Mouse (Mus musculus) CH12.LX (cell line): ENCODE measurements around the gene Rasal1. TPM values are rescaled to one million over a fixed set of nuclear protein-coding genes. Genes with fewer than 3 reads are reported as not detected.
A peak's percentile ranks its signal among the peaks of the same experiment; 100 is the strongest.

Source experiments
- DNase-seq: peaks from one replicate; pipeline ENCODE4 v3.0.0-alpha.2; 2013; ENCODE audit errors: extremely low read depth
- H3K27ac ChIP-seq: 2 replicates; pipeline ENCODE4 v1.5.1; 2012; ENCODE audit warnings: low read depth, mild to moderate bottlenecking, control low read depth, moderate library complexity; ENCODE audit not compliant: insufficient read depth
- H3K27me3 ChIP-seq: replicated peaks from 2 replicates; pipeline ENCODE3; 2012; ENCODE audit warnings: inconsistent platforms
- H3K36me3 ChIP-seq, 2 experiments: replicated peaks in 1 of 2; 2 replicates each; pipeline versions ENCODE3 to v1.6.1; 2012; ENCODE audit warnings: inconsistent platforms in 1 of 2, low read length in 1 of 2, mild to moderate bottlenecking in 1 of 2, mixed read lengths in 1 of 2, moderate library complexity in 1 of 2; ENCODE audit not compliant: control insufficient read depth in 1 of 2, insufficient read depth in 1 of 2
- H3K4me1 ChIP-seq, 2 experiments: 2 replicates each; pipeline ENCODE4 v1.6.1; 2012; ENCODE audit warnings: inconsistent platforms in 1 of 2, moderate library complexity in 1 of 2; ENCODE audit not compliant: insufficient read depth in 2 of 2, control insufficient read depth in 1 of 2
- H3K4me2 ChIP-seq: 2 replicates; pipeline ENCODE4 v1.6.1; 2012; ENCODE audit warnings: low read depth, mild to moderate bottlenecking, control low read depth; ENCODE audit not compliant: poor library complexity, insufficient read depth, severe bottlenecking
- H3K4me3 ChIP-seq, 3 experiments: fragments of 150-350 bp in 1 of 3; sonication (generic) in 1 of 3; replicated peaks in 1 of 3; 2 replicates each; pipeline versions ENCODE3 to v1.5.1; 2011 to 2012; ENCODE audit warnings: low read depth in 2 of 3, low read length in 2 of 3, mild to moderate bottlenecking in 2 of 3, moderate library complexity in 2 of 3, control low read depth in 1 of 3, improper control_type of control experiment in 1 of 3, inconsistent platforms in 1 of 3, mixed read lengths in 1 of 3; ENCODE audit not compliant: poor library complexity in 1 of 3
- H3K79me2 ChIP-seq: replicated peaks from 2 replicates; pipeline ENCODE4 v1.6.1; 2012; ENCODE audit warnings: mild to moderate bottlenecking, moderate library complexity; ENCODE audit not compliant: control insufficient read depth, poor library complexity, insufficient read depth, severe bottlenecking; ENCODE audit errors: extremely low read depth
- H3K9ac ChIP-seq: 2 replicates; pipeline ENCODE4 v1.6.1; 2012; ENCODE audit warnings: low read depth, mild to moderate bottlenecking, control low read depth, moderate library complexity; ENCODE audit not compliant: insufficient read depth
- H3K9me3 ChIP-seq: replicated peaks from 2 replicates; pipeline ENCODE3; 2012; ENCODE audit warnings: low read length, inconsistent platforms, mixed read lengths
- BHLHE40 ChIP-seq: IDR thresholded peaks from 2 replicates; pipeline ENCODE4 v1.6.1; 2011; ENCODE audit warnings: mild to moderate bottlenecking, low read depth, low read length, improper control_type of control experiment
- CHD1 ChIP-seq: IDR thresholded peaks from 2 replicates; pipeline ENCODE4 v1.6.1; 2012; ENCODE audit warnings: low read depth, low read length, improper control_type of control experiment, inconsistent platforms
- CHD2 ChIP-seq: IDR thresholded peaks from 2 replicates; pipeline ENCODE4 v1.6.1; 2011; ENCODE audit warnings: low read length, improper control_type of control experiment
- CTCF ChIP-seq, 2 experiments: IDR thresholded peaks in 1 of 2; conservative IDR thresholded peaks in 1 of 2; 2 replicates each; pipeline ENCODE4 v1.5.1; 2011 to 2012; ENCODE audit warnings: low read depth in 2 of 2, low read length in 2 of 2, improper control_type of control experiment in 1 of 2, inconsistent platforms in 1 of 2, mild to moderate bottlenecking in 1 of 2, moderate library complexity in 1 of 2
- E2F4 ChIP-seq: IDR thresholded peaks from 2 replicates; pipeline ENCODE4 v1.6.1; 2011; ENCODE audit warnings: low read depth, low read length, improper control_type of control experiment; ENCODE audit not compliant: insufficient replicate concordance
- ELF1 ChIP-seq: IDR thresholded peaks from 2 replicates; pipeline ENCODE4 v1.6.1; 2014; ENCODE audit warnings: low read depth, mild to moderate bottlenecking, inconsistent platforms, low read length, improper control_type of control experiment
- EP300 ChIP-seq: IDR thresholded peaks from 2 replicates; pipeline ENCODE4 v1.6.1; 2011; ENCODE audit warnings: low read length, improper control_type of control experiment
- ETS1 ChIP-seq: conservative IDR thresholded peaks from 2 replicates; pipeline ENCODE4 v1.6.1; 2012; ENCODE audit warnings: low read depth, mild to moderate bottlenecking, inconsistent platforms, low read length, improper control_type of control experiment, moderate library complexity
- GABPA ChIP-seq: IDR thresholded peaks from 2 replicates; pipeline ENCODE4 v1.6.1; 2012; ENCODE audit warnings: low read depth, low read length, improper control_type of control experiment, inconsistent platforms; ENCODE audit not compliant: insufficient replicate concordance
- HCFC1 ChIP-seq: IDR thresholded peaks from 2 replicates; pipeline ENCODE4 v1.6.1; 2012; ENCODE audit warnings: low read depth, mild to moderate bottlenecking, inconsistent platforms, low read length, improper control_type of control experiment
- IRF4 ChIP-seq: IDR thresholded peaks from 2 replicates; pipeline ENCODE4 v1.6.1; 2014; ENCODE audit warnings: low read depth, mild to moderate bottlenecking, inconsistent platforms, low read length, improper control_type of control experiment
- JUN ChIP-seq: IDR thresholded peaks from 2 replicates; pipeline ENCODE4 v1.6.1; 2011; ENCODE audit warnings: low read depth, mild to moderate bottlenecking, low read length, improper control_type of control experiment, moderate library complexity; ENCODE audit not compliant: insufficient read depth
- JUND ChIP-seq: conservative IDR thresholded peaks from 2 replicates; pipeline ENCODE4 v1.6.1; 2011; ENCODE audit warnings: low read depth, low read length, improper control_type of control experiment
- KAT2A ChIP-seq: IDR thresholded peaks from 2 replicates; pipeline ENCODE4 v1.6.1; 2012; ENCODE audit warnings: low read length, improper control_type of control experiment, inconsistent platforms; ENCODE audit not compliant: insufficient replicate concordance
- MAFK ChIP-seq: IDR thresholded peaks from 2 replicates; pipeline ENCODE4 v1.6.1; 2011; ENCODE audit warnings: low read length, improper control_type of control experiment; ENCODE audit not compliant: insufficient replicate concordance
- MAX ChIP-seq: IDR thresholded peaks from 2 replicates; pipeline ENCODE4 v1.6.1; 2011; ENCODE audit warnings: low read length, improper control_type of control experiment
- MAZ ChIP-seq: IDR thresholded peaks from 2 replicates; pipeline ENCODE4 v1.6.1; 2012; ENCODE audit warnings: low read depth, mild to moderate bottlenecking, inconsistent platforms, low read length, improper control_type of control experiment, moderate library complexity
- MEF2A ChIP-seq: IDR thresholded peaks from 2 replicates; pipeline ENCODE4 v1.6.1; 2014; ENCODE audit warnings: low read depth, mild to moderate bottlenecking, inconsistent platforms, low read length, improper control_type of control experiment, borderline replicate concordance
- MXI1 ChIP-seq: IDR thresholded peaks from 2 replicates; pipeline ENCODE4 v1.6.1; 2011; ENCODE audit warnings: mild to moderate bottlenecking, low read depth, low read length, improper control_type of control experiment
- MYC ChIP-seq: IDR thresholded peaks from 2 replicates; pipeline ENCODE4 v1.6.1; 2011; ENCODE audit warnings: low read depth, mild to moderate bottlenecking, improper control_type of control experiment, low read length
- NELFE ChIP-seq: IDR thresholded peaks from 2 replicates; pipeline ENCODE4 v1.6.1; 2011; ENCODE audit warnings: low read depth, low read length, improper control_type of control experiment
- NRF1 ChIP-seq: IDR thresholded peaks from 2 replicates; pipeline ENCODE4 v1.6.1; 2014; ENCODE audit warnings: low read depth, mild to moderate bottlenecking, inconsistent platforms, low read length, improper control_type of control experiment, moderate library complexity
- PAX5 ChIP-seq: IDR thresholded peaks from 2 replicates; pipeline ENCODE4 v1.6.1; 2012; ENCODE audit warnings: low read length, inconsistent platforms, mixed read lengths
- POLR2A ChIP-seq: IDR thresholded peaks from 2 replicates; pipeline ENCODE4 v1.6.1; 2011; ENCODE audit warnings: low read depth, mild to moderate bottlenecking, improper control_type of control experiment, low read length
- POLR2AphosphoS2 ChIP-seq: IDR thresholded peaks from 2 replicates; pipeline ENCODE4 v1.6.1; 2011; ENCODE audit warnings: low read depth, low read length, improper control_type of control experiment
- RAD21 ChIP-seq: IDR thresholded peaks from 2 replicates; pipeline ENCODE4 v1.6.1; 2011; ENCODE audit warnings: low read depth, mild to moderate bottlenecking, low read length, improper control_type of control experiment, moderate library complexity
- RCOR1 ChIP-seq: conservative IDR thresholded peaks from 2 replicates; pipeline ENCODE4 v1.6.1; 2012; ENCODE audit warnings: low read depth, mild to moderate bottlenecking, inconsistent platforms, low read length, improper control_type of control experiment
- SIN3A ChIP-seq: IDR thresholded peaks from 2 replicates; pipeline ENCODE4 v1.6.1; 2012; ENCODE audit warnings: low read length, improper control_type of control experiment, inconsistent platforms
- SMC3 ChIP-seq: IDR thresholded peaks from 2 replicates; pipeline ENCODE4 v1.6.1; 2011; ENCODE audit warnings: low read depth, low read length, improper control_type of control experiment
- TBP ChIP-seq: conservative IDR thresholded peaks from 2 replicates; pipeline ENCODE4 v1.6.1; 2011; ENCODE audit warnings: low read depth, low read length, improper control_type of control experiment
- TCF12 ChIP-seq: IDR thresholded peaks from 2 replicates; pipeline ENCODE4 v1.6.1; 2014; ENCODE audit warnings: low read depth, mild to moderate bottlenecking, inconsistent platforms, low read length, improper control_type of control experiment
- UBTF ChIP-seq: IDR thresholded peaks from 2 replicates; pipeline ENCODE4 v1.6.1; 2012; ENCODE audit warnings: low read depth, mild to moderate bottlenecking, inconsistent platforms, low read length, improper control_type of control experiment, moderate library complexity
- USF1 ChIP-seq: IDR thresholded peaks from 2 replicates; pipeline ENCODE4 v1.6.1; 2014; ENCODE audit warnings: low read depth, mild to moderate bottlenecking, inconsistent platforms, low read length, improper control_type of control experiment
- USF2 ChIP-seq: conservative IDR thresholded peaks from 2 replicates; pipeline ENCODE4 v1.6.1; 2011; ENCODE audit warnings: low read depth, low read length, improper control_type of control experiment
- ZC3H11A ChIP-seq: IDR thresholded peaks from 2 replicates; pipeline ENCODE4 v1.6.1; 2012; ENCODE audit warnings: low read depth, mild to moderate bottlenecking, inconsistent platforms, low read length, improper control_type of control experiment
- ZKSCAN1 ChIP-seq: IDR thresholded peaks from 2 replicates; pipeline ENCODE4 v1.6.1; 2012; ENCODE audit warnings: low read depth, inconsistent platforms, low read length, improper control_type of control experiment, borderline replicate concordance
- ZMIZ1 ChIP-seq: IDR thresholded peaks from 2 replicates; pipeline ENCODE4 v1.6.1; 2012; ENCODE audit warnings: low read depth, mild to moderate bottlenecking, inconsistent platforms, low read length, improper control_type of control experiment
- ZNF384 ChIP-seq: IDR thresholded peaks from 2 replicates; pipeline ENCODE4 v1.6.1; 2012; ENCODE audit warnings: low read depth, low read length, improper control_type of control experiment, inconsistent platforms
- dilution Hi-C: fragments of 300-500 bp; cut with MboI; formaldehyde crosslinking; loops from 2 replicates; pipeline ENCODE4 v1.14.3; 2020; ENCODE audit warnings: low sequenced_read_pairs; ENCODE audit not compliant: extremely low pct_unique_long_range_greater_than_20kb, extremely low pct_ligation_motif_present
- in situ Hi-C: fragments of 300-500 bp; cut with MboI; formaldehyde crosslinking; loops from 3 replicates; pipeline ENCODE4 v1.14.3; 2019; ENCODE audit warnings: low sequenced_read_pairs, low pct_ligation_motif_present, low pct_unique_long_range_greater_than_20kb, mixed read lengths
- polyA plus RNA-seq: library from polyadenylated mRNA; unstranded; fragments of >175 nt; gene quantifications from 2 replicates; pipeline ENCODE4 v1.2.1, GENCODE M21; 2012; ENCODE audit warnings: low read depth; ENCODE audit not compliant: insufficient read length
- total RNA-seq, 2 experiments: library from RNA; depleted of rRNA; stranded (reverse); fragments of 300-350 nt in 1 of 2; fragments of >200 nt in 1 of 2; gene quantifications; 2 replicates each; pipeline ENCODE4 v1.2.3; 2012 to 2014

Rasal1 gene
- total and polyA plus RNA-seq, 3 experiments: 11.7 to 21.4 (median 15.6) TPM

- H3K4me2 ChIP-seq: no peak overlapping the region
- TF ChIP-seq CTCF (conservative IDR thresholded peaks at IDR 0.05 in 1 of 2, IDR thresholded peaks at IDR 0.05 in 1 of 2; ENCODE audit: low read depth in 2 of 2, low read length in 2 of 2) (no peak), KAT2A (no peak), CHD1 (no peak), JUND (no peak), MAX (0 out of 2 replicates have a peak, but pooled peaks have one; percentile 5), ZNF384 (no peak), ZKSCAN1 (no peak), TCF12 (peak; percentile 67; the same call in 1 of the 2 replicates), ETS1 (peak; percentile 79), RAD21 (no peak), HCFC1 (no peak), JUN (no peak), PAX5 (no peak), POLR2A (no peak), MEF2A (peak; percentile 28; the same call in 1 of the 2 replicates), NRF1 (no peak), ELF1 (no peak), USF1 (no peak), SIN3A (0 out of 2 replicates have a peak, but pooled peaks have one; percentile 16), CHD2 (0 out of 2 replicates have a peak, but pooled peaks have one; percentile 30), UBTF (no peak), MYC (no peak), E2F4 (no peak), SMC3 (no peak), MXI1 (no peak), GABPA (no peak), MAZ (no peak), NELFE (no peak), EP300 (peak; percentile 83), ZMIZ1 (no peak), USF2 (no peak), ZC3H11A (no peak), RCOR1 (no peak), TBP (no peak), IRF4 (peak; percentile 93), MAFK (no peak), BHLHE40 (peak; percentile 90), POLR2AphosphoS2 (no peak)
- TF ChIP-seq, all 38 proteins: peak for 9
- no peak for DNase-seq
- Histone ChIP-seq H3K27ac (no peak overlapping the region), H3K79me2 (no peaks in the 10 kb centered on the region), H3K4me3 (no peak overlapping the region), H3K9ac (no peak overlapping the region), H3K9me3 (no peaks in the 10 kb centered on the region), H3K27me3 (no peaks in the 10 kb centered on the region), H3K4me1 (peaks cover 41 to 77% of the 10 kb centered on the region in 2 experiments), H3K36me3 (no peaks in the 10 kb centered on the region)
- dilution Hi-C loops: no loop called here
- in situ Hi-C loops: no loop called here
Measured at GRCm38 (mm10) chr5:120687897-120688296, 39.3 kb downstream of the Rasal1 start.
